ENCODE assay signal across 30 mouse cellular contexts in the genomic region with DNA sequence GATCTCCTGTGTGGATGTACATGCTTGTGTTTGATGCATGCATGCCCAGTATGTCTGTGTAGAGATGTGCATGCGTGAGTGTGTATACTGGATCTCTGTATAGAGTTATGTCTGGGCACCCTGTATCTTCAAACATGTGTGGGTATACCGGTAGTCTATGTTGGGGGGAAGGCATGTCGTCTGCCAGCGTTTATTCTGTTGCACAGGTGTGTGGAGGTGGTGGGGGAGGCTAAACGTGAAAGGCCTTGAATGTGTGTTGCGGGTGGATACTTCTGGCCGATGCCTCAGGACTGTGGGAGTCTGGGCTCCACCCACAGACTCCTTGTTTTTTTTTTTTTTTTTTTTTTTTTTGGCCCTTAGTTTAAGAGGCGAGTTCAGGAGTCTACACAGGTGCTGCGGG. TPM values are rescaled to one million over a fixed set of nuclear protein-coding genes. Genes with fewer than 3 reads are reported as not detected.
"Had no signal": no experiment of that assay in that cellular context is flagged by ENCODE, and none has a peak within 500 bp of the region (broad histone marks: within the 10 kb centered on the region; RNA-seq: fewer than 3 reads in every experiment).

No protein-coding gene starts in this region.

- ATAC-seq: hindbrain, postnatal 0 days; liver, embryonic 12.5 days had no signal

- H3K27ac ChIP-seq: heart, adult 2 months; heart, embryonic 13.5 days; heart, embryonic 15.5 days; hindbrain, embryonic 13.5 days; hindbrain, embryonic 15.5 days; hindbrain, postnatal 0 days; limb, embryonic 13.5 days; limb, embryonic 15.5 days; liver, embryonic 12.5 days; liver, embryonic 14.5 days had no signal

- H3K9ac ChIP-seq: heart, embryonic 13.5 days; heart, embryonic 15.5 days; hindbrain, embryonic 13.5 days; hindbrain, embryonic 15.5 days; limb, embryonic 13.5 days; limb, embryonic 15.5 days; liver, embryonic 12.5 days; liver, embryonic 14.5 days had no signal

- H3K9me3 ChIP-seq: heart, embryonic 13.5 days; heart, embryonic 15.5 days; hindbrain, embryonic 13.5 days; hindbrain, embryonic 15.5 days; limb, embryonic 13.5 days; limb, embryonic 15.5 days; liver, embryonic 12.5 days had no signal

- DNase-seq: heart, adult 11 months; heart, postnatal 14 days; heart, postnatal 36 days; layer of hippocampus, postnatal 36 days; left cerebral cortex, postnatal 4 days had no signal

- H3K36me3 ChIP-seq: heart, embryonic 13.5 days; heart, embryonic 15.5 days; hindbrain, embryonic 13.5 days; hindbrain, embryonic 15.5 days; limb, embryonic 13.5 days; limb, embryonic 15.5 days; liver, embryonic 12.5 days had no signal

- H3K4me1 ChIP-seq: hindbrain, embryonic 13.5 days; hindbrain, embryonic 15.5 days; limb, embryonic 13.5 days; limb, embryonic 15.5 days had no signal

- H3K4me3 ChIP-seq: heart, adult 2 months; heart, embryonic 13.5 days; heart, embryonic 15.5 days; hindbrain, embryonic 13.5 days; hindbrain, embryonic 15.5 days; layer of hippocampus, adult 2 months; limb, embryonic 13.5 days; limb, embryonic 15.5 days; liver, embryonic 12.5 days had no signal

RNA-seq across cellular contexts. Expression of gene 1700023F06Rik, which starts 27.0 kb away (rescaled TPM):
- total RNA-seq: gastrocnemius, adult 8-10 months; gastrocnemius, postnatal 36 days; heart, adult 2 months; heart, postnatal 14 days; heart, postnatal 36 days; hematopoietic stem cell, adult 5-6 weeks; hindbrain, postnatal 0 days; liver, adult 2 months had no signal
- polyA plus RNA-seq: heart, embryonic 11.5 days; heart, embryonic 13.5 days; heart, postnatal 0 days; liver, adult 2 months; liver, embryonic 14.5 days; liver, embryonic 16.5 days had no signal

RNA-seq across cellular contexts. Expression of gene Spata32, which starts 36.9 kb away (rescaled TPM):
- total RNA-seq: gastrocnemius, adult 8-10 months; gastrocnemius, postnatal 36 days; heart, adult 2 months; heart, postnatal 14 days; heart, postnatal 36 days; hematopoietic stem cell, adult 5-6 weeks; liver, adult 2 months had no signal
- polyA plus RNA-seq: heart, adult 2 months; heart, embryonic 11.5 days; heart, embryonic 13.5 days; heart, embryonic 15.5 days; heart, postnatal 0 days; hindbrain, embryonic 11.5 days; intestine, embryonic 14.5 days; intestine, embryonic 16.5 days; kidney, embryonic 14.5 days; kidney, embryonic 16.5 days; large intestine, adult 2 months; limb, embryonic 11.5 days; limb, embryonic 13.5 days; limb, embryonic 15.5 days; liver, adult 2 months; liver, embryonic 12.5 days; liver, embryonic 14.5 days; liver, embryonic 16.5 days had no signal
